Mouse (Mus musculus) left cerebral cortex, adult 2 months (tissue): Measurements from ENCODE around the gene Efna2. TPM values are rescaled to one million over a fixed set of nuclear protein-coding genes. Genes with fewer than 3 reads are reported as not detected.

ENCODE experiments used
- DNase-seq, 2 experiments: peaks; one replicate each; pipeline ENCODE4 v3.0.0; 2021 to 2022; ENCODE audit warnings: low spot score in 2 of 2, mixed read lengths in 1 of 2; ENCODE audit errors: extremely low spot score in 1 of 2
- H3K27ac ChIP-seq: fragments of 200-600 bp; 2 replicates; pipeline ENCODE4 v1.8.1; 2022
- H3K4me3 ChIP-seq: fragments of 200-600 bp; 2 replicates; pipeline ENCODE4 v1.8.1; 2022
- CTCF ChIP-seq: fragments of 200-600 bp; IDR thresholded peaks from 2 replicates; pipeline ENCODE4 v1.8.1; 2022; ENCODE audit warnings: antibody characterized with exemption, mild to moderate bottlenecking, moderate library complexity
- intact Hi-C: fragments of 180-260 bp; cut with DNase I; formaldehyde crosslinking; loops from one replicate; pipeline ENCODE4 v1.15.1; 2025
- total RNA-seq, 2 experiments: library from RNA; stranded (reverse); gene quantifications; 2 replicates each; pipeline ENCODE4 v1.2.3; 2021

Efna2 gene
- total RNA-seq, 2 experiments from 2014 or later: 6.8 to 7.2 TPM

- H3K27ac ChIP-seq: peak overlapping the region; percentile 97
- intact Hi-C loops: no loop called here
- peak in 1 of 2 experiments; percentile 54 for DNase-seq
- no peak overlapping the region for H3K4me3 ChIP-seq
- TF ChIP-seq CTCF: no peak
Measured at GRCm38 (mm10) chr10:80158307-80158986, 20.8 kb upstream of the Efna2 start.

- no peak for DNase-seq
- intact Hi-C loops: no loop called here
- H3K4me3 ChIP-seq: peak overlapping the region; percentile 34
- peak overlapping the region; percentile 97 for H3K27ac ChIP-seq
- TF ChIP-seq CTCF: no peak
Measured at GRCm38 (mm10) chr10:80159021-80159560, 20.2 kb upstream of the Efna2 start.

GRCm38 (mm10) chr10:80159561-80160454 is 19.5 kb upstream of the Efna2 start:
- peak overlapping the region; percentile 97 for H3K27ac ChIP-seq

GRCm38 (mm10) chr10:80160455-80161371 is 18.6 kb upstream of the Efna2 start:
- H3K27ac ChIP-seq: peak overlapping the region; percentile 97
- no peak for DNase-seq
- TF ChIP-seq CTCF: no peak
- H3K4me3 ChIP-seq: peak overlapping the region; percentile 3
- intact Hi-C loops: no loop called here

More at GRCm38 (mm10) chr10:80159561-80160454, 19.5 kb upstream of the Efna2 start:
- peak; percentile 99 for DNase-seq
- intact Hi-C loops: no loop called here
- H3K4me3 ChIP-seq: peak overlapping the region; percentile 41
- TF ChIP-seq CTCF: no peak

GRCm38 (mm10) chr10:80161522-80162242 is 17.6 kb upstream of the Efna2 start:
- Histone ChIP-seq H3K4me3 (no peak overlapping the region), H3K27ac (peak overlapping the region; percentile 97)
- intact Hi-C loops: no loop called here
- TF ChIP-seq CTCF: no peak
- DNase-seq: no peak

GRCm38 (mm10) chr10:80162243-80162608 is 17.1 kb upstream of the Efna2 start:
- no peak for DNase-seq
- no peak overlapping the region for H3K4me3 ChIP-seq
- TF ChIP-seq CTCF: no peak
- no peak overlapping the region for H3K27ac ChIP-seq
- intact Hi-C loops: no loop called here

GRCm38 (mm10) chr10:80162716-80163299 is 16.5 kb upstream of the Efna2 start:
- Histone ChIP-seq H3K4me3 (no peak overlapping the region), H3K27ac (peak overlapping the region; percentile 29; the same call in 1 of the 2 replicates)
- no peak for TF ChIP-seq CTCF
- intact Hi-C loops: no loop called here
- no peak for DNase-seq

GRCm38 (mm10) chr10:80163721-80164120 is 15.6 kb upstream of the Efna2 start:
- Histone ChIP-seq H3K4me3 (no peak overlapping the region), H3K27ac (peak overlapping the region; percentile 87)
- TF ChIP-seq CTCF: no peak
- no peak for DNase-seq
- intact Hi-C loops: no loop called here

GRCm38 (mm10) chr10:80164161-80164997 is 14.9 kb upstream of the Efna2 start:
- H3K27ac ChIP-seq: peak overlapping the region; percentile 87
- H3K4me3 ChIP-seq: peak overlapping the region; percentile 43
- peak in 1 of 2 experiments; percentile 39 for DNase-seq
- intact Hi-C loops: no loop called here
- TF ChIP-seq CTCF: no peak

- peak overlapping the region; percentile 87 for H3K27ac ChIP-seq
- TF ChIP-seq CTCF: no peak; the same call in none of the 2 replicates
- DNase-seq: peak; percentile 94 to 97
- intact Hi-C loops: loop anchor here (1.0 kb wide), 1 partner anchor 16 kb away; no protein-coding TSS in a partner anchor
- H3K4me3 ChIP-seq: peak overlapping the region; percentile 43
Measured at GRCm38 (mm10) chr10:80164998-80165344, 14.3 kb upstream of the Efna2 start.
